Mouse (Mus musculus) cortical plate, adult 2 months (tissue): Measurements from ENCODE around the gene Clptm1. TPM values are rescaled to one million over a fixed set of nuclear protein-coding genes. Genes with fewer than 3 reads are reported as not detected.

Experiments used
- H3K27ac ChIP-seq: fragments of 200-500 bp; 2 replicates; pipeline ENCODE4 v1.5.1; 2012; ENCODE audit warnings: low read length, control low read depth, inconsistent platforms; ENCODE audit not compliant: insufficient read depth
- H3K4me1 ChIP-seq: fragments of 200-500 bp; 2 replicates; pipeline ENCODE4 v1.6.1; 2011; ENCODE audit warnings: low read length; ENCODE audit not compliant: control insufficient read depth, insufficient read depth
- H3K4me3 ChIP-seq: fragments of 200-500 bp; 2 replicates; pipeline ENCODE4 v1.5.1; 2011; ENCODE audit warnings: mild to moderate bottlenecking, low read length, control low read depth; ENCODE audit not compliant: insufficient read depth
- CTCF ChIP-seq: fragments of 200-500 bp; IDR thresholded peaks from 2 replicates; pipeline ENCODE4 v1.5.1; 2011; ENCODE audit warnings: mild to moderate bottlenecking, control low read depth, low read length; ENCODE audit not compliant: insufficient read depth; ENCODE audit errors: extremely low read depth
- POLR2A ChIP-seq: fragments of 200-500 bp; IDR thresholded peaks from 2 replicates; pipeline ENCODE4 v1.6.1; 2011; ENCODE audit warnings: mild to moderate bottlenecking, low read length, control low read depth; ENCODE audit not compliant: insufficient read depth; ENCODE audit errors: extremely low read depth
- polyA plus RNA-seq: library from polyadenylated mRNA; depleted of rRNA; stranded (reverse); fragments of >200 nt; gene quantifications from 2 replicates; pipeline ENCODE4 v1.2.3, GENCODE M21; 2012

Gene Clptm1
- polyA plus RNA-seq, 1 experiment: 147 TPM

GRCm38 (mm10) chr7:19667434-19667833 lies 2.6 kb upstream of the Clptm1 start:
- no peak for TF ChIP-seq POLR2A
- no peak for TF ChIP-seq CTCF
- Histone ChIP-seq H3K4me1 (peaks cover 4% of the 10 kb centered on the region; the same call in 1 of the 2 replicates), H3K4me3 (no peak overlapping the region), H3K27ac (no peak overlapping the region)

GRCm38 (mm10) chr7:19666750-19667149 lies 1.9 kb upstream of the Clptm1 start:
- H3K4me3 ChIP-seq: no peak overlapping the region
- H3K27ac ChIP-seq: no peak overlapping the region
- H3K4me1 ChIP-seq: peaks cover 4% of the 10 kb centered on the region; the same call in 1 of the 2 replicates
- TF ChIP-seq POLR2A (no peak), CTCF (no peak)

- H3K4me1 ChIP-seq: peaks cover 4% of the 10 kb centered on the region; the same call in 1 of the 2 replicates
- H3K27ac ChIP-seq: no peak overlapping the region
- TF ChIP-seq POLR2A: no peak
- no peak for TF ChIP-seq CTCF
- peak overlapping the region; percentile 58 for H3K4me3 ChIP-seq
Measured at GRCm38 (mm10) chr7:19664455-19664954, 328 bp downstream of the Clptm1 start.

- TF ChIP-seq POLR2A (no peak), CTCF (no peak)
- H3K27ac ChIP-seq: no peak overlapping the region
- peaks cover 4% of the 10 kb centered on the region; the same call in 1 of the 2 replicates for H3K4me1 ChIP-seq
- peak overlapping the region; percentile 58 for H3K4me3 ChIP-seq
Measured at GRCm38 (mm10) chr7:19663940-19664339, 893 bp downstream of the Clptm1 start.

GRCm38 (mm10) chr7:19652614-19653013 lies 12.2 kb downstream of the Clptm1 start:
- Histone ChIP-seq H3K4me1 (no peaks in the 10 kb centered on the region), H3K27ac (no peak overlapping the region), H3K4me3 (no peak overlapping the region)
- no peak for TF ChIP-seq CTCF
- TF ChIP-seq POLR2A: no peak

- Histone ChIP-seq H3K27ac (no peak overlapping the region), H3K4me1 (no peaks in the 10 kb centered on the region), H3K4me3 (no peak overlapping the region)
- no peak for TF ChIP-seq POLR2A
- no peak for TF ChIP-seq CTCF
Measured at GRCm38 (mm10) chr7:19651063-19651786, 13.6 kb downstream of the Clptm1 start.

GRCm38 (mm10) chr7:19641223-19641622 lies 23.6 kb downstream of the Clptm1 start:
- Histone ChIP-seq H3K4me3 (no peak overlapping the region), H3K4me1 (no peaks in the 10 kb centered on the region; the same call in 1 of the 2 replicates), H3K27ac (no peak overlapping the region)
- no peak for TF ChIP-seq POLR2A
- TF ChIP-seq CTCF: no peak

- H3K27ac ChIP-seq: no peak overlapping the region
- H3K4me3 ChIP-seq: no peak overlapping the region
- TF ChIP-seq POLR2A (no peak), CTCF (no peak)
- no peaks in the 10 kb centered on the region for H3K4me1 ChIP-seq
Measured at GRCm38 (mm10) chr7:19635074-19635827, 29.6 kb downstream of the Clptm1 start.

- no peak overlapping the region for H3K4me3 ChIP-seq
- no peak for TF ChIP-seq POLR2A
- no peak for TF ChIP-seq CTCF
- no peaks in the 10 kb centered on the region for H3K4me1 ChIP-seq
- no peak overlapping the region for H3K27ac ChIP-seq
Measured at GRCm38 (mm10) chr7:19634591-19634990, 30.2 kb downstream of the Clptm1 start.

GRCm38 (mm10) chr7:19633855-19634254 lies 31.0 kb downstream of the Clptm1 start:
- no peak overlapping the region for H3K27ac ChIP-seq
- H3K4me1 ChIP-seq: no peaks in the 10 kb centered on the region
- no peak overlapping the region for H3K4me3 ChIP-seq
- TF ChIP-seq POLR2A: no peak
- no peak for TF ChIP-seq CTCF
